Mouse (Mus musculus) lung, postnatal 0 days (tissue): ENCODE results near the gene Cemip2. TPM values are rescaled to one million over a fixed set of nuclear protein-coding genes. Genes with fewer than 3 reads are reported as not detected.

ENCODE experiments used
- ATAC-seq: fragments of 200-750 bp; cut with Nextera tagmentation; 2 replicates; pipeline ENCODE4 v1.8.0; 2017; ENCODE audit warnings: moderate library complexity
- DNase-seq: peaks from one replicate; pipeline ENCODE4 v3.0.0-alpha.2; 2016; ENCODE audit warnings: low spot score
- H3K27ac ChIP-seq: fragments of 300-500 bp; sonication (generic); 2 replicates; pipeline ENCODE4 v1.5.1; 2014; ENCODE audit warnings: antibody characterized with exemption, mild to moderate bottlenecking, low read length, mixed read lengths
- H3K27me3 ChIP-seq: fragments of 300-500 bp; sonication (generic); replicated peaks from 2 replicates; pipeline ENCODE4 v1.6.1; 2014; ENCODE audit warnings: low read length, mixed read lengths; ENCODE audit not compliant: insufficient read depth
- H3K36me3 ChIP-seq: fragments of 300-500 bp; sonication (generic); 2 replicates; pipeline ENCODE4 v1.6.1; 2014; ENCODE audit warnings: low read length, mixed read lengths; ENCODE audit not compliant: insufficient read depth
- H3K4me1 ChIP-seq: fragments of 300-500 bp; sonication (generic); 2 replicates; pipeline ENCODE4 v1.6.1; 2014; ENCODE audit warnings: antibody characterized with exemption, low read depth, low read length, mixed read lengths; ENCODE audit not compliant: insufficient read depth
- H3K4me2 ChIP-seq: fragments of 300-500 bp; sonication (generic); replicated peaks from 2 replicates; pipeline ENCODE4 v1.6.1; 2014; ENCODE audit warnings: low read depth, mild to moderate bottlenecking, low read length, moderate library complexity, mixed read lengths
- H3K4me3 ChIP-seq: fragments of 300-500 bp; sonication (generic); 2 replicates; pipeline ENCODE4 v1.5.1; 2014; ENCODE audit warnings: low read depth, low read length
- H3K9ac ChIP-seq: fragments of 300-500 bp; sonication (generic); replicated peaks from 2 replicates; pipeline ENCODE4 v1.6.1; 2014; ENCODE audit warnings: low read depth, mild to moderate bottlenecking
- H3K9me3 ChIP-seq: fragments of 300-500 bp; sonication (generic); 2 replicates; pipeline ENCODE4 v1.6.1; 2016; ENCODE audit warnings: low read length, mixed read lengths
- CTCF ChIP-seq: IDR thresholded peaks from 2 replicates; pipeline ENCODE4 v1.5.1; 2016; ENCODE audit warnings: antibody characterized with exemption, mild to moderate bottlenecking
- EP300 ChIP-seq: IDR thresholded peaks from 2 replicates; pipeline ENCODE4 v1.6.1; 2016; ENCODE audit warnings: antibody characterized with exemption, mild to moderate bottlenecking, control low read depth
- WGBS: fragments of 180-500 bp; shearing (Covaris S2); extraction: QIAGEN DNeasy Blood & Tissue Kit; methylation state at CpG from one replicate; pipeline ENCODE4 v1.1.7; 2014; 5-methylcytosine and 5-hydroxymethylcytosine counted together
- polyA plus RNA-seq: library from polyadenylated mRNA; unstranded; fragments of >200 nt; fragmentation: Nextera tagmentation; extraction: Ambion mirVana; gene quantifications from 2 replicates; pipeline ENCODE4 v1.2.1, GENCODE M21; 2015

Gene Cemip2
- polyA plus RNA-seq, 1 experiment from 2014 or later, result 46.7 TPM

GRCm38 (mm10) chr19:21781787-21782432 is 3.8 kb downstream of the Cemip2 start:
- ATAC-seq, result no peak
- WGBS, result 78% methylated on average over 12 of the region's 12 CpGs
- H3K4me1 ChIP-seq, result peaks cover 16% of the 10 kb centered on the region
- no peak overlapping the region for H3K27ac ChIP-seq
- no peak for DNase-seq
- peak overlapping the region; percentile 76 for H3K4me2 ChIP-seq
- H3K27me3 ChIP-seq, result no peaks in the 10 kb centered on the region
- no peak overlapping the region for H3K9ac ChIP-seq
- H3K36me3 ChIP-seq, result no peaks in the 10 kb centered on the region
- no peaks in the 10 kb centered on the region for H3K9me3 ChIP-seq
- TF ChIP-seq EP300, result no peak
- TF ChIP-seq CTCF, result no peak
- H3K4me3 ChIP-seq, result no peak overlapping the region

- TF ChIP-seq CTCF (no peak), EP300 (no peak)
- DNase-seq, result no peak
- no peaks in the 10 kb centered on the region for H3K9me3 ChIP-seq
- no peak for ATAC-seq
- no peaks in the 10 kb centered on the region for H3K36me3 ChIP-seq
- no peak overlapping the region for H3K4me2 ChIP-seq
- 55% methylated on average over 3 of the region's 3 CpGs for WGBS
- H3K27me3 ChIP-seq, result no peaks in the 10 kb centered on the region
- peaks cover 16% of the 10 kb centered on the region for H3K4me1 ChIP-seq
- H3K9ac ChIP-seq, result no peak overlapping the region
- H3K27ac ChIP-seq, result no peak overlapping the region
- H3K4me3 ChIP-seq, result no peak overlapping the region
Observed at GRCm38 (mm10) chr19:21783717-21784116, 5.6 kb downstream of the Cemip2 start.

GRCm38 (mm10) chr19:21784331-21785131 is 6.4 kb downstream of the Cemip2 start:
- WGBS, result 50% methylated on average over 8 of the region's 8 CpGs
- Histone ChIP-seq H3K4me3 (no peak overlapping the region), H3K9me3 (no peaks in the 10 kb centered on the region), H3K4me2 (0 out of 2 replicates have a peak overlapping the region, but pooled peaks have one; percentile 8), H3K4me1 (peaks cover 12% of the 10 kb centered on the region), H3K9ac (no peak overlapping the region), H3K27me3 (no peaks in the 10 kb centered on the region), H3K36me3 (no peaks in the 10 kb centered on the region), H3K27ac (no peak overlapping the region)
- DNase-seq (peak; percentile 48), ATAC-seq (peak; percentile 43)
- TF ChIP-seq CTCF (no peak), EP300 (no peak)

GRCm38 (mm10) chr19:21785132-21785528 is 7.0 kb downstream of the Cemip2 start:
- Histone ChIP-seq H3K36me3 (no peaks in the 10 kb centered on the region), H3K4me1 (peaks cover 6% of the 10 kb centered on the region), H3K4me2 (no peak overlapping the region), H3K27me3 (no peaks in the 10 kb centered on the region), H3K9me3 (no peaks in the 10 kb centered on the region), H3K4me3 (no peak overlapping the region), H3K27ac (no peak overlapping the region), H3K9ac (no peak overlapping the region)
- DNase-seq (no peak), ATAC-seq (no peak)
- TF ChIP-seq CTCF, result no peak
- no peak for TF ChIP-seq EP300
- 32% methylated on average over 3 of the region's 3 CpGs for WGBS

- Histone ChIP-seq H3K9ac (no peak overlapping the region), H3K9me3 (no peaks in the 10 kb centered on the region), H3K4me2 (no peak overlapping the region), H3K4me3 (no peak overlapping the region), H3K4me1 (peaks cover 3% of the 10 kb centered on the region; the same call in 1 of the 2 replicates), H3K27ac (no peak overlapping the region), H3K36me3 (no peaks in the 10 kb centered on the region), H3K27me3 (no peaks in the 10 kb centered on the region)
- no peak for TF ChIP-seq CTCF
- TF ChIP-seq EP300, result no peak
- WGBS, result 84% methylated on average over 6 of the region's 6 CpGs
- DNase-seq (no peak), ATAC-seq (no peak)
Observed at GRCm38 (mm10) chr19:21787004-21787480, 8.9 kb downstream of the Cemip2 start.

GRCm38 (mm10) chr19:21788999-21789398 is 10.9 kb downstream of the Cemip2 start:
- Histone ChIP-seq H3K4me1 (no peaks in the 10 kb centered on the region), H3K36me3 (0 out of 2 replicates have a peak, but pooled peaks cover 4% of the 10 kb centered on the region), H3K9me3 (no peaks in the 10 kb centered on the region), H3K27ac (no peak overlapping the region), H3K27me3 (no peaks in the 10 kb centered on the region), H3K4me3 (no peak overlapping the region), H3K4me2 (no peak overlapping the region), H3K9ac (no peak overlapping the region)
- TF ChIP-seq CTCF (no peak), EP300 (no peak)
- DNase-seq (no peak), ATAC-seq (no peak)
- 48% methylated on average over 8 of the region's 8 CpGs for WGBS
